Mouse (Mus musculus): ENCODE results near the gene Atg16l1. TPM values are rescaled to one million over a fixed set of nuclear protein-coding genes. Genes with fewer than 3 reads are reported as not detected.

The Atg16l1 gene
- polyA plus RNA-seq, 1 experiment from 2014 or later: 28.9 TPM

DNA sequence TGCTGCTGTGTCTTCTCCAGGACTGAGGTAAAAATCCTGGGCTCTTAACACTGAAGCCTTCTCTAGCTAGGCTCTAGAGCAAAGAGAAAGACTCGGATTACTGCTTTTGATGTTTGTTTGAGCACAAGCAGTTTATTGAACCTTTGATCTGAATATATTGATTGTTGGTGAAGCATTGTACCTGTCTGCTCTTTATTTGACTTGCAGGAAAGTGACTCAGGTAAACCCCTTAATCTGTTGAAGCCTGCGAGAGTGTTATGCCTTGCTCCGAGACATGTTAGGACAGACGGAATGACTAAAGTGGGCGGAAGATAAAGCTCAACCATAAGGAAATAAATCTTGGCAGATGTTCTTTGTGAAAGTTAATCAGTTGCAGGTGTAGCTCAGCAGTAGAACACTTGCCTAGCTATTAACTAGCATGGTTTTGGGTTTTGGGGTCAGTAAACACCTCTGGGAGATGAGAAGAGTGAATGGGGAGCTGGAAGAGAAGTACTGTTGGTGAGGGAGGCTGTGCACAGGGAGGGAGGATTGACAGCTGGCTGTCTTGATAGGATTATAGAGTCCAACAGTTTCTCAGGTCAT lies 23.6 kb downstream of the Atg16l1 start:
- Histone ChIP-seq H3K4me3 (no peak overlapping the region), H3K36me3 (peaks cover 89% of the 10 kb centered on the region), H3K9me3 (no peaks in the 10 kb centered on the region), H3K4me2 (no peak overlapping the region), H3K4me1 (no peaks in the 10 kb centered on the region), H3K27ac (no peak overlapping the region), H3K9ac (no peak overlapping the region), H3K27me3 (no peaks in the 10 kb centered on the region)
- WGBS: 80% methylated on average over 5 of the region's 5 CpGs
- no peak for ATAC-seq (ENCODE audit: borderline replicate concordance, extremely low read depth, low FRiP score, low TSS enrichment)

- Histone ChIP-seq H3K9me3 (no peaks in the 10 kb centered on the region), H3K9ac (no peak overlapping the region), H3K27ac (peak overlapping the region; percentile 62), H3K4me2 (no peak overlapping the region), H3K4me1 (peaks cover 13% of the 10 kb centered on the region), H3K36me3 (peaks cover 78% of the 10 kb centered on the region), H3K27me3 (no peaks in the 10 kb centered on the region), H3K4me3 (no peak overlapping the region)
- WGBS: 60% methylated on average over 8 of the region's 8 CpGs
- ATAC-seq (ENCODE audit: borderline replicate concordance, extremely low read depth, low FRiP score, low TSS enrichment): peak; percentile 81
These were observed 30.0 kb downstream of the Atg16l1 start for GRCm38 (mm10) chr1:87785703-87786102.

DNA sequence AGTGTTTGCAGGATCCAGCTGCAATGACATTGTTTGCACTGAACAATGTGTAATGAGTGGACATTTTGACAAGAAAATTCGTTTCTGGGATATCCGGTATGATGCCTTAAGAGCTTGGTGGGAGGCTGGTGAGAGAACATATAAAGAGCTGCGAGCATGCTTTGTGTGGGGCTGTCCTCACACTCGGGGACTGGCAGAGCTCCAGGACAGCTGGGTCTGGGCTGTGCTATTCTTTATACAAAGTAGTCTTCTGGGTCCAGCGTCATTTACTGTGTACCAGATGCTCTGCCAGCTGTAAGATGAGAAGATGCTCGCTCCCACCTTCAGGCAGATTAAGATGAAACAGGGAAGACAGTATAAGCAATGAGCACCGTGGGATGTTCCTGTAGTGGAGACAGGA lies 30.6 kb downstream of the Atg16l1 start:
- Histone ChIP-seq H3K4me1 (peaks cover 13% of the 10 kb centered on the region), H3K36me3 (peaks cover 78% of the 10 kb centered on the region), H3K4me3 (no peak overlapping the region), H3K9ac (no peak overlapping the region), H3K27ac (peak overlapping the region; percentile 62), H3K4me2 (no peak overlapping the region), H3K27me3 (no peaks in the 10 kb centered on the region), H3K9me3 (no peaks in the 10 kb centered on the region)
- ATAC-seq (ENCODE audit: borderline replicate concordance, extremely low read depth, low FRiP score, low TSS enrichment): peak; percentile 89
- WGBS: 46% methylated on average over 7 of the region's 7 CpGs

GRCm38 (mm10) chr1:87789665-87790064 lies 34.0 kb downstream of the Atg16l1 start:
- Histone ChIP-seq H3K27me3 (no peaks in the 10 kb centered on the region), H3K4me1 (peaks cover 13% of the 10 kb centered on the region), H3K9me3 (no peaks in the 10 kb centered on the region), H3K36me3 (peaks cover 74% of the 10 kb centered on the region), H3K9ac (no peak overlapping the region), H3K4me3 (no peak overlapping the region), H3K27ac (no peak overlapping the region), H3K4me2 (no peak overlapping the region)
- 86% methylated on average over 8 of the region's 8 CpGs for WGBS
- no peak for ATAC-seq (ENCODE audit: borderline replicate concordance, extremely low read depth, low FRiP score, low TSS enrichment)

DNA sequence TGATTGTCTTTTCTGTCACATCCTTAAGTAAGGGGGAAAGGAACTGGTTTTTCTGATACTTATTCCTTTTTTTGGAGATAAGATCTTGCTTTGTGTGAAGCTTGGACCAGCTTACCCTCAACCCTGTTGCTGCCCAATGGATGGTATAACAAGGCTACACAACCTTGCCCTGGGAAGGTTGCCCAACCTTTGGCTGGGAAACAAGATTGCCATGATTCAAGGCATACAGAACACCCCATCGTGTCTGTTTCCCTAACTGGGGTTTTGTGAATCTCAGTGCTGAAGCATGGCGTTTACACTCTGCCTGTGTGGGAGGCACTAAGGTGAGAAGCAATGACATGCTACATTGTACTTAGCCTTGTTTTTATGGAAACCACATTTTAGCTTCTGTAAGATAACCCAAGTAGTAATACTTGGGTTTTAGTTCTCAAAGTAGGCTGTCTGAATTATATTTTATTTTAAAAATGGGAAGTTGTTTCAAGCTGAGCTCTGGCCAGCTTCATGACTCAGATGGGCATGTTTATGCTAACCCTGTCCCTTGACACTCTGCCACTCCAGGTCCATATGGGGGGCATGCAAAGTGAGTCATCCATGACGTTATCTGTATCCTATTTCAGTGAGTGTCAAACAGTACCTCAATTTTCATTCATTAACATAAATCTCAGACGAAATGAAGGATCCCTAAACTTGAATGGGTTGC lies 36.9 kb downstream of the Atg16l1 start:
- H3K4me1 ChIP-seq: no peaks in the 10 kb centered on the region
- no peak overlapping the region for H3K4me3 ChIP-seq
- H3K27me3 ChIP-seq: no peaks in the 10 kb centered on the region
- WGBS: 74% methylated on average over 4 of the region's 4 CpGs
- no peak overlapping the region for H3K4me2 ChIP-seq
- no peak for ATAC-seq (ENCODE audit: borderline replicate concordance, extremely low read depth, low FRiP score, low TSS enrichment)
- H3K9ac ChIP-seq: no peak overlapping the region
- no peak overlapping the region for H3K27ac ChIP-seq
- no peaks in the 10 kb centered on the region for H3K9me3 ChIP-seq
- H3K36me3 ChIP-seq: peaks cover 54% of the 10 kb centered on the region

DNA sequence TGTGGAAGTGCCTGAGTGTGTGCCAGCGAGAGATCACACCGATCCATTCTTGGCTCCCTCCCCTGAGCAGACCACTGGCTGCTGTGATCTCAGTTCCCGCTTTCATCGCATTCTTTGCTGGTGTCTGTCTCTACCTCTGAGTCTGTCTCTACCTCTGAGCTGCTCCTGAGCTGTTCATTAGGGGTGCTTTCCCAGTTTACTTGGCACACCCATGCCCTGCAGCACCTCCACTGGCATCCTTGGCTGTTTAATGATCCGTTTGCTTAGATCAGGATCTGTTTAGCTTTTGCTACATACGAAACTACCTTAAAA lies 37.4 kb downstream of the Atg16l1 start:
- H3K4me1 ChIP-seq: no peaks in the 10 kb centered on the region
- no peak for ATAC-seq (ENCODE audit: borderline replicate concordance, extremely low read depth, low FRiP score, low TSS enrichment)
- H3K4me2 ChIP-seq: no peak overlapping the region
- H3K9me3 ChIP-seq: no peaks in the 10 kb centered on the region
- H3K9ac ChIP-seq: no peak overlapping the region
- peaks cover 49% of the 10 kb centered on the region for H3K36me3 ChIP-seq
- no peak overlapping the region for H3K27ac ChIP-seq
- H3K4me3 ChIP-seq: no peak overlapping the region
- 88% methylated on average over 6 of the region's 6 CpGs for WGBS
- no peaks in the 10 kb centered on the region for H3K27me3 ChIP-seq

- H3K4me2 ChIP-seq: no peak overlapping the region
- H3K4me3 ChIP-seq: no peak overlapping the region
- no peak overlapping the region for H3K27ac ChIP-seq
- no peaks in the 10 kb centered on the region for H3K9me3 ChIP-seq
- no peaks in the 10 kb centered on the region for H3K27me3 ChIP-seq
- no peaks in the 10 kb centered on the region for H3K4me1 ChIP-seq
- H3K9ac ChIP-seq: no peak overlapping the region
- WGBS: 71% methylated on average over 1 of the region's 1 CpGs
- H3K36me3 ChIP-seq: peaks cover 11% of the 10 kb centered on the region
- ATAC-seq (ENCODE audit: borderline replicate concordance, extremely low read depth, low FRiP score, low TSS enrichment): no peak
These were observed 42.0 kb downstream of the Atg16l1 start for GRCm38 (mm10) chr1:87797702-87798101.

- 83% methylated on average over 2 of the region's 2 CpGs for WGBS
- no peak overlapping the region for H3K4me2 ChIP-seq
- H3K9ac ChIP-seq: no peak overlapping the region
- H3K9me3 ChIP-seq: no peaks in the 10 kb centered on the region
- no peaks in the 10 kb centered on the region for H3K4me1 ChIP-seq
- H3K27ac ChIP-seq: no peak overlapping the region
- H3K4me3 ChIP-seq: no peak overlapping the region
- no peak for ATAC-seq (ENCODE audit: borderline replicate concordance, extremely low read depth, low FRiP score, low TSS enrichment)
- no peaks in the 10 kb centered on the region for H3K27me3 ChIP-seq
- H3K36me3 ChIP-seq: peaks cover 6% of the 10 kb centered on the region; the same call in 1 of the 2 replicates
These were observed 42.6 kb downstream of the Atg16l1 start for GRCm38 (mm10) chr1:87798306-87798705.

- H3K4me1 ChIP-seq: no peaks in the 10 kb centered on the region
- H3K36me3 ChIP-seq: no peaks in the 10 kb centered on the region
- no peak within 1 kb of the TSS for H3K27ac ChIP-seq
- 60% methylated on average over 6 of the region's 6 CpGs for WGBS
- no peak within 1 kb of the TSS for H3K4me3 ChIP-seq
- H3K9me3 ChIP-seq: no peaks in the 10 kb centered on the region
- no peaks in the 10 kb centered on the region for H3K27me3 ChIP-seq
- H3K9ac ChIP-seq: no peak within 1 kb of the TSS
- no peak within 1 kb of the TSS for H3K4me2 ChIP-seq
- ATAC-seq (ENCODE audit: borderline replicate concordance, extremely low read depth, low FRiP score, low TSS enrichment): no peak
These were observed 47.9 kb downstream of the Atg16l1 start, which contains the start of gene Sag for GRCm38 (mm10) chr1:87803576-87803975. TSS of gene Sag (plus strand) at chr1:87803680.

- Histone ChIP-seq H3K9me3 (no peaks in the 10 kb centered on the region), H3K4me1 (no peaks in the 10 kb centered on the region), H3K36me3 (no peaks in the 10 kb centered on the region), H3K9ac (no peak overlapping the region), H3K27ac (no peak overlapping the region), H3K4me3 (no peak overlapping the region), H3K4me2 (no peak overlapping the region), H3K27me3 (no peaks in the 10 kb centered on the region)
- 76% methylated on average over 1 of the region's 1 CpGs for WGBS
- ATAC-seq (ENCODE audit: borderline replicate concordance, extremely low read depth, low FRiP score, low TSS enrichment): no peak
These were observed 52.1 kb downstream of the Atg16l1 start for GRCm38 (mm10) chr1:87807751-87808150.

GRCm38 (mm10) chr1:87811391-87811790 lies 55.7 kb downstream of the Atg16l1 start:
- ATAC-seq (ENCODE audit: borderline replicate concordance, extremely low read depth, low FRiP score, low TSS enrichment): no peak

GRCm38 (mm10) chr1:87812061-87812460 lies 56.4 kb downstream of the Atg16l1 start:
- Histone ChIP-seq H3K4me3 (no peak overlapping the region), H3K27me3 (no peaks in the 10 kb centered on the region), H3K9ac (no peak overlapping the region), H3K27ac (no peak overlapping the region), H3K9me3 (no peaks in the 10 kb centered on the region), H3K4me2 (no peak overlapping the region), H3K4me1 (no peaks in the 10 kb centered on the region), H3K36me3 (no peaks in the 10 kb centered on the region)
- ATAC-seq (ENCODE audit: borderline replicate concordance, extremely low read depth, low FRiP score, low TSS enrichment): no peak
- WGBS: 59% methylated on average over 10 of the region's 10 CpGs

More at GRCm38 (mm10) chr1:87811391-87811790, 55.7 kb downstream of the Atg16l1 start:
- no peak overlapping the region for H3K4me2 ChIP-seq
- no peaks in the 10 kb centered on the region for H3K36me3 ChIP-seq
- no peaks in the 10 kb centered on the region for H3K4me1 ChIP-seq
- H3K4me3 ChIP-seq: no peak overlapping the region
- H3K27ac ChIP-seq: no peak overlapping the region
- H3K9me3 ChIP-seq: no peaks in the 10 kb centered on the region
- WGBS: 85% methylated on average over 7 of the region's 7 CpGs
- no peak overlapping the region for H3K9ac ChIP-seq
- H3K27me3 ChIP-seq: no peaks in the 10 kb centered on the region

Measured in lung, embryonic 15.5 days (tissue).